ENCODE assay signal across 8 mouse cellular contexts in the genomic region with DNA sequence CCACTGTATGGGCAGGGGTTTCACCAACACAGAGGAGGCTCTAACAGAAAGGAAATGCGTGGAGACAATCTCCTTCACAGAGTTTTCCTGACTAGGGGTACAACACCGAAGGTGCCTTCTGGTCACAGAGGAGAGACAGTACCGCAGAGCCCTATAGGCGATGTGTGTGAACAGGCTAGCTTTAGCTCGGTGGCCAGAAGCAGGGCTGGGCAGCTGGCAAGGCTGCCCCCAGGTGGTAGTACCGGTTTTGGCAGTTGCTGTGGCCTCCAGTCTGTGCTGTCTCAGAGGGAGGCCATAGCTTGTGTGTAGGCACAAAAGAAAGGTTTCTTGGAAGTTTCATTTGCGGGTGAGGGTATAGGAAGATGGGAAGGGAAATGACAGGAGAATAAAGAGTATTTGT. TPM values are rescaled to one million over a fixed set of nuclear protein-coding genes. Genes with fewer than 3 reads are reported as not detected.
A peak's percentile ranks its signal among the peaks of the same experiment; 100 is the strongest.
DNase-seq lines count a peak whose midpoint lies in the region; ATAC-seq and TF ChIP-seq lines count a peak whose summit lies in the region.

No protein-coding gene starts in this region.

- no peak overlapping the region for H3K27ac ChIP-seq in ES-Bruce4 (ENCODE audit: insufficient read depth, low read length)
- H3K27ac ChIP-seq in forebrain, embryonic 13.5 days: no peak overlapping the region
- peak overlapping the region; percentile 85 for H3K27ac ChIP-seq in liver, embryonic 13.5 days
- H3K27ac ChIP-seq in neural tube, embryonic 11.5 days (ENCODE audit: low read depth, low read length): no peak overlapping the region

- peak; percentile 92 for TF ChIP-seq CTCF in ES-Bruce4 (IDR thresholded peaks at IDR 0.05; ENCODE audit: low read depth, low read length)

- WGBS in forebrain, embryonic 13.5 days: 4% methylated on average over 7 of the region's 7 CpGs
- 5% methylated on average over 7 of the region's 7 CpGs for WGBS in liver, embryonic 13.5 days (ENCODE audit: insufficient replicate concordance)
- 8% methylated on average over 7 of the region's 7 CpGs for WGBS in neural tube, embryonic 11.5 days

- no peak for TF ChIP-seq POLR2A in ES-Bruce4 (IDR thresholded peaks at IDR 0.05; ENCODE audit: insufficient read depth, low read length)

- H3K4me1 ChIP-seq in ES-Bruce4 (ENCODE audit: control insufficient read depth, insufficient read depth, low read length): no peaks in the 10 kb centered on the region
- peaks cover 8% of the 10 kb centered on the region; the same call in 1 of the 2 replicates for H3K4me1 ChIP-seq in forebrain, embryonic 13.5 days
- H3K4me1 ChIP-seq in liver, embryonic 13.5 days (replicated peaks): peaks cover 45% of the 10 kb centered on the region
- no peaks in the 10 kb centered on the region for H3K4me1 ChIP-seq in neural tube, embryonic 11.5 days (ENCODE audit: control insufficient read depth, insufficient read depth, low read length)

- TF ChIP-seq EP300 in ES-Bruce4 (IDR thresholded peaks at IDR 0.05; ENCODE audit: insufficient read depth, low read depth, low read length): no peak

- H3K27me3 ChIP-seq in ES-Bruce4 (ENCODE audit: control insufficient read depth, insufficient read depth, low read length, poor library complexity, severe bottlenecking): no peaks in the 10 kb centered on the region
- H3K27me3 ChIP-seq in forebrain, embryonic 13.5 days: peaks cover 23% of the 10 kb centered on the region
- H3K27me3 ChIP-seq in liver, embryonic 13.5 days: no peaks in the 10 kb centered on the region
- H3K27me3 ChIP-seq in neural tube, embryonic 11.5 days (ENCODE audit: control insufficient read depth, insufficient read depth, low read length): no peaks in the 10 kb centered on the region

- no peak overlapping the region for H3K9ac ChIP-seq in ES-Bruce4 (ENCODE audit: low read depth, poor library complexity, severe bottlenecking)
- H3K9ac ChIP-seq in forebrain, embryonic 13.5 days: no peak overlapping the region
- peak overlapping the region; percentile 20; the same call in 1 of the 2 replicates for H3K9ac ChIP-seq in liver, embryonic 13.5 days
- no peak overlapping the region for H3K9ac ChIP-seq in neural tube, embryonic 11.5 days (ENCODE audit: low read length)

- ATAC-seq in forebrain, embryonic 13.5 days: peak; percentile 86
- ATAC-seq in liver, embryonic 13.5 days (ENCODE audit: low read depth): peak; percentile 89
- ATAC-seq in neural tube, embryonic 11.5 days (ENCODE audit: insufficient read depth, low FRiP score, low TSS enrichment): peak; percentile 74; the same call in 1 of the 2 replicates

- no peaks in the 10 kb centered on the region for H3K9me3 ChIP-seq in ES-Bruce4 (replicated peaks; ENCODE audit: control insufficient read depth, insufficient read depth, low read length, poor library complexity, severe bottlenecking)
- no peaks in the 10 kb centered on the region for H3K9me3 ChIP-seq in forebrain, embryonic 13.5 days (replicated peaks)
- no peaks in the 10 kb centered on the region for H3K9me3 ChIP-seq in liver, embryonic 13.5 days (replicated peaks)
- no peaks in the 10 kb centered on the region for H3K9me3 ChIP-seq in neural tube, embryonic 11.5 days (ENCODE audit: control insufficient read depth, low read length)

- H3K4me2 ChIP-seq in forebrain, embryonic 13.5 days: no peak overlapping the region; the same call in 1 of the 2 replicates
- peak overlapping the region; percentile 44 for H3K4me2 ChIP-seq in liver, embryonic 13.5 days
- H3K4me2 ChIP-seq in neural tube, embryonic 11.5 days (ENCODE audit: low read depth): no peak overlapping the region

- no peak overlapping the region for H3K4me3 ChIP-seq in ES-Bruce4 (ENCODE audit: low read depth, low read length)
- no peak overlapping the region for H3K4me3 ChIP-seq in forebrain, embryonic 13.5 days
- H3K4me3 ChIP-seq in liver, embryonic 13.5 days (replicated peaks): no peak overlapping the region
- H3K4me3 ChIP-seq in neural tube, embryonic 11.5 days (ENCODE audit: low read depth, low read length): no peak overlapping the region

- peak; percentile 75 for DNase-seq in 3134 (ENCODE audit: extremely low read depth, insufficient read length, low spot score)
- DNase-seq in c-Kit-positive CD71-positive TER-119-positive erythroid progenitor cells, embryonic 14.5 days (ENCODE audit: low spot score): peak; percentile 75
- peak; percentile 73 for DNase-seq in induced T-regulatory cell, adult 2 months (ENCODE audit: low read depth)
- peak; percentile 80 for DNase-seq in liver, embryonic 13.5 days
- peak; percentile 77 for DNase-seq in neural tube, embryonic 11.5 days (ENCODE audit: low spot score)
- peak; percentile 63 to 73 for DNase-seq in urinary bladder, postnatal 36 days (ENCODE audit: low spot score in 2 of 2)

- H3K36me3 ChIP-seq in ES-Bruce4 (ENCODE audit: control insufficient read depth, insufficient read depth, low read length, poor library complexity, severe bottlenecking): no peaks in the 10 kb centered on the region
- H3K36me3 ChIP-seq in forebrain, embryonic 13.5 days (ENCODE audit: poor library complexity, severe bottlenecking): no peaks in the 10 kb centered on the region
- H3K36me3 ChIP-seq in liver, embryonic 13.5 days: no peaks in the 10 kb centered on the region
- no peaks in the 10 kb centered on the region for H3K36me3 ChIP-seq in neural tube, embryonic 11.5 days (ENCODE audit: control insufficient read depth, insufficient read depth, low read length)

RNA-seq across cellular contexts. Expression of gene Slc25a1, which starts 10.8 kb away (rescaled TPM):
- polyA plus RNA-seq in ES-Bruce4 (2011; ENCODE audit: insufficient read depth, insufficient read length, low read depth, missing spikeins): 99.4 and 101 TPM in 2 replicates
- 104 and 118 TPM in 2 replicates for polyA plus RNA-seq in forebrain, embryonic 13.5 days (2015; fragmentation: Nextera tagmentation; extraction: Ambion mirVana)
- 78.6 and 83.0 TPM in 2 replicates for polyA plus RNA-seq in liver, embryonic 13.5 days (2015; fragmentation: Nextera tagmentation; extraction: Ambion mirVana)
- 127 and 131 TPM in 2 replicates for polyA plus RNA-seq in neural tube, embryonic 11.5 days (2014; fragmentation: Nextera tagmentation; extraction: Ambion mirVana)

RNA-seq across cellular contexts. Expression of gene Gsc2, which starts 24.0 kb away (rescaled TPM):
- polyA plus RNA-seq in ES-Bruce4 (2011; ENCODE audit: insufficient read depth, insufficient read length, low read depth, missing spikeins): 0.52 TPM in 1 of 2 replicates, not detected in the other
- 0.32 TPM in 1 of 2 replicates, not detected in the other for polyA plus RNA-seq in forebrain, embryonic 13.5 days (2015; fragmentation: Nextera tagmentation; extraction: Ambion mirVana)
- not detected in 2 replicates for polyA plus RNA-seq in liver, embryonic 13.5 days (2015; fragmentation: Nextera tagmentation; extraction: Ambion mirVana)
- polyA plus RNA-seq in neural tube, embryonic 11.5 days (2014; fragmentation: Nextera tagmentation; extraction: Ambion mirVana): not detected in 2 replicates

RNA-seq across cellular contexts. Expression of gene Ess2, which starts 27.7 kb away (rescaled TPM):
- polyA plus RNA-seq in ES-Bruce4 (2011; ENCODE audit: insufficient read depth, insufficient read length, low read depth, missing spikeins): 20.6 and 22.2 TPM in 2 replicates
- 48.9 and 54.6 TPM in 2 replicates for polyA plus RNA-seq in forebrain, embryonic 13.5 days (2015; fragmentation: Nextera tagmentation; extraction: Ambion mirVana)
- polyA plus RNA-seq in liver, embryonic 13.5 days (2015; fragmentation: Nextera tagmentation; extraction: Ambion mirVana): 11.7 and 11.8 TPM in 2 replicates
- 42.0 and 45.1 TPM in 2 replicates for polyA plus RNA-seq in neural tube, embryonic 11.5 days (2014; fragmentation: Nextera tagmentation; extraction: Ambion mirVana)

RNA-seq across cellular contexts. Expression of gene Tssk2, which starts 40.4 kb away (rescaled TPM):
- polyA plus RNA-seq in ES-Bruce4 (2011; ENCODE audit: insufficient read depth, insufficient read length, low read depth, missing spikeins): not detected in 2 replicates
- not detected in 2 replicates for polyA plus RNA-seq in forebrain, embryonic 13.5 days (2015; fragmentation: Nextera tagmentation; extraction: Ambion mirVana)
- polyA plus RNA-seq in liver, embryonic 13.5 days (2015; fragmentation: Nextera tagmentation; extraction: Ambion mirVana): not detected in 2 replicates
- 0.28 TPM in 1 of 2 replicates, not detected in the other for polyA plus RNA-seq in neural tube, embryonic 11.5 days (2014; fragmentation: Nextera tagmentation; extraction: Ambion mirVana)

RNA-seq across cellular contexts. Expression of gene Dgcr2, which starts 40.5 kb away (rescaled TPM):
- polyA plus RNA-seq in ES-Bruce4 (2011; ENCODE audit: insufficient read depth, insufficient read length, low read depth, missing spikeins): 36.4 and 40.6 TPM in 2 replicates
- 85.6 and 101 TPM in 2 replicates for polyA plus RNA-seq in forebrain, embryonic 13.5 days (2015; fragmentation: Nextera tagmentation; extraction: Ambion mirVana)
- polyA plus RNA-seq in liver, embryonic 13.5 days (2015; fragmentation: Nextera tagmentation; extraction: Ambion mirVana): 18.6 and 20.7 TPM in 2 replicates
- 95.0 and 110 TPM in 2 replicates for polyA plus RNA-seq in neural tube, embryonic 11.5 days (2014; fragmentation: Nextera tagmentation; extraction: Ambion mirVana)
